Mouse (Mus musculus) hindbrain, embryonic 13.5 days (tissue): ENCODE data around the gene Sh2b3. TPM values are rescaled to one million over a fixed set of nuclear protein-coding genes. Genes with fewer than 3 reads are reported as not detected.

ENCODE experiments used
- ATAC-seq: fragments of 200-750 bp; cut with Nextera tagmentation; 2 replicates; pipeline ENCODE4 v1.8.0; 2017; ENCODE audit warnings: moderate TSS enrichment; ENCODE audit not compliant: low FRiP score
- H3K27ac ChIP-seq: fragments of 300-500 bp; sonication (generic); 2 replicates; pipeline ENCODE4 v1.5.1; 2015; ENCODE audit warnings: inconsistent platforms, mild to moderate bottlenecking, moderate library complexity
- H3K27me3 ChIP-seq: fragments of 300-500 bp; sonication (generic); 2 replicates; pipeline ENCODE4 v1.6.1; 2015; ENCODE audit warnings: mild to moderate bottlenecking, inconsistent platforms
- H3K36me3 ChIP-seq: fragments of 300-500 bp; sonication (generic); 2 replicates; pipeline ENCODE4 v1.6.1; 2015; ENCODE audit warnings: mild to moderate bottlenecking, inconsistent platforms
- H3K4me1 ChIP-seq: fragments of 300-500 bp; sonication (generic); replicated peaks from 2 replicates; pipeline ENCODE4 v1.6.1; 2015; ENCODE audit warnings: inconsistent platforms
- H3K4me2 ChIP-seq: fragments of 300-500 bp; sonication (generic); 2 replicates; pipeline ENCODE4 v1.6.1; 2015; ENCODE audit warnings: inconsistent platforms, mild to moderate bottlenecking, moderate library complexity
- H3K4me3 ChIP-seq: fragments of 300-500 bp; sonication (generic); 2 replicates; pipeline ENCODE4 v1.5.1; 2015; ENCODE audit warnings: mild to moderate bottlenecking, inconsistent platforms
- H3K9ac ChIP-seq: fragments of 300-500 bp; sonication (generic); 2 replicates; pipeline ENCODE4 v1.6.1; 2015; ENCODE audit warnings: mild to moderate bottlenecking, inconsistent platforms
- H3K9me3 ChIP-seq: fragments of 300-500 bp; sonication (generic); 2 replicates; pipeline ENCODE4 v1.6.1; 2016; ENCODE audit warnings: inconsistent platforms
- WGBS: fragments of 180-500 bp; shearing (Covaris S2); methylation state at CpG from one replicate; pipeline ENCODE4 v1.1.7; 2015; 5-methylcytosine and 5-hydroxymethylcytosine counted together
- polyA plus RNA-seq: library from polyadenylated mRNA; unstranded; fragments of >200 nt; fragmentation: Nextera tagmentation; extraction: Ambion mirVana; gene quantifications from 2 replicates; pipeline ENCODE4 v1.2.1, GENCODE M21; 2015

The Sh2b3 gene
- polyA plus RNA-seq, 1 experiment from 2014 or later: 6.4 TPM

DNA sequence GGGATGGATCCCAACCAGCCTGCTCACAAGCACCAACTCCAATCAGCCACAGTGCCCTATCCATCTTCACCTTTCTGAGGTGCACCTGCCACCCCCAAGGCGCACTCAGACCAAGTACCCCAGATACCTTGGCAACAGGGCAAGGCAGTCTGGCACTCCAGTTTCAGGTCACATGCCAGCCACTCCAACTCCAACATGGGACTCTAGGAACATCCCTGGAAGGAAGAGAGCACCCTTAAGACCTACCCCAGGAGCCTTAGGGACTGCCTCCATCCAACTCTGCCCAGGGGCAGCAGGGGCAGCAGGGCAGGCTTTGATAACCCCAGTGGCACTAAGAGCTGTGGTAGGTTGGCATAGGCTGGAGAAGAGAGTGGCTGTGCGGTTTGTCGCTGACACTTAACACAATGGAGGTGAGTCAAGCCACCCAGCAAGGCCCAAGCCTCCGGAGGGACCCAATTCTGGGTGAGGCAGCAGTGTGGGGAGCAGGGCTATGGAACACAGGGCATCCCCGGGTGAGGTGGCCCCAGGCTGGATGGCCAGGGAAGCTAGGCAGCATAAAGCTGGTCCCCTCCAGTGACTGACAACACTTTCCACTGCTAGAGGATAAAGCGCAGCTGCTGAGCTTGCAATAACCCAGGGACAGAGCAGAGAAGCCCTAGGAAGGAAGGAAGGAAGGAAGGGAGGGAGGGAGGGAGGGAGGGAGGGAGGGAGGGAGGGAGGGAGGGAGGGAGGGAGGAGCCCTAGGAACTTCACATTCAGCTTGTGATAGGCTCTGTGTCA is 4.9 kb downstream of the Sh2b3 start:
- no peak overlapping the region for H3K9ac ChIP-seq
- peaks cover 61% of the 10 kb centered on the region for H3K27me3 ChIP-seq
- no peaks in the 10 kb centered on the region for H3K36me3 ChIP-seq
- H3K27ac ChIP-seq: no peak overlapping the region
- peaks cover 71% of the 10 kb centered on the region for H3K4me1 ChIP-seq
- H3K9me3 ChIP-seq: no peaks in the 10 kb centered on the region
- 85% methylated on average over 6 of the region's 6 CpGs for WGBS
- H3K4me3 ChIP-seq: no peak overlapping the region
- ATAC-seq: no peak
- no peak overlapping the region for H3K4me2 ChIP-seq

DNA sequence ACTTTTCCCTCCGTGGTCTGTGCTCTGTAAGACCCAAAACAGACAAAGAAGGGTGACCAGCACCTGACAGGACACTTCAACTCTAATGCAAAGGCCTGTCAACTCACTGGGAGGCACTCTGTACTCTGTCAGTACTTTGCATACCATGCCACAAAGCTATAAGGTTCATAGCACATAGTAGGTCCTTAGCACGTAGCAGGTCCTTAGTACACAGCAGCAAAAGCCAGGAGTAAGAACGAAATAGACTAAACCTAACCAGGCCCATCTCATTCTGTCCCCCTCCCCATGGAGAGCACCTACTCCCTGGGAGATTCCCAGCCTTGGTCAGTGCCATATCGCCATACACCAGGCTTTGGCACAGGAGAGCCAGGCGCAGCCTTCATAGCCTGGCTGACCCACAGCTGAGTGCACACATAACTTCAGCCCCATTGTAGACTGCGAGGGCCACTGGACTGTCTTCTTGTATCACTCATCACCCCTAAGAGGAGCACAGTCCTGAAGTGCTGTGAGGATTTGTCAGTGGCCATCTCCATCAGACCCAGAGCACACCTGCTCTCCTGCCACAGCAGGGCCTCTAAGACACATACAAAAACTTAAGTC is 6.3 kb downstream of the Sh2b3 start:
- Histone ChIP-seq H3K4me1 (peaks cover 64% of the 10 kb centered on the region), H3K4me2 (no peak overlapping the region), H3K4me3 (no peak overlapping the region), H3K9me3 (no peaks in the 10 kb centered on the region), H3K9ac (no peak overlapping the region), H3K27me3 (peaks cover 58% of the 10 kb centered on the region), H3K36me3 (no peaks in the 10 kb centered on the region), H3K27ac (no peak overlapping the region)
- WGBS: 87% methylated on average over 6 of the region's 6 CpGs
- no peak for ATAC-seq

DNA sequence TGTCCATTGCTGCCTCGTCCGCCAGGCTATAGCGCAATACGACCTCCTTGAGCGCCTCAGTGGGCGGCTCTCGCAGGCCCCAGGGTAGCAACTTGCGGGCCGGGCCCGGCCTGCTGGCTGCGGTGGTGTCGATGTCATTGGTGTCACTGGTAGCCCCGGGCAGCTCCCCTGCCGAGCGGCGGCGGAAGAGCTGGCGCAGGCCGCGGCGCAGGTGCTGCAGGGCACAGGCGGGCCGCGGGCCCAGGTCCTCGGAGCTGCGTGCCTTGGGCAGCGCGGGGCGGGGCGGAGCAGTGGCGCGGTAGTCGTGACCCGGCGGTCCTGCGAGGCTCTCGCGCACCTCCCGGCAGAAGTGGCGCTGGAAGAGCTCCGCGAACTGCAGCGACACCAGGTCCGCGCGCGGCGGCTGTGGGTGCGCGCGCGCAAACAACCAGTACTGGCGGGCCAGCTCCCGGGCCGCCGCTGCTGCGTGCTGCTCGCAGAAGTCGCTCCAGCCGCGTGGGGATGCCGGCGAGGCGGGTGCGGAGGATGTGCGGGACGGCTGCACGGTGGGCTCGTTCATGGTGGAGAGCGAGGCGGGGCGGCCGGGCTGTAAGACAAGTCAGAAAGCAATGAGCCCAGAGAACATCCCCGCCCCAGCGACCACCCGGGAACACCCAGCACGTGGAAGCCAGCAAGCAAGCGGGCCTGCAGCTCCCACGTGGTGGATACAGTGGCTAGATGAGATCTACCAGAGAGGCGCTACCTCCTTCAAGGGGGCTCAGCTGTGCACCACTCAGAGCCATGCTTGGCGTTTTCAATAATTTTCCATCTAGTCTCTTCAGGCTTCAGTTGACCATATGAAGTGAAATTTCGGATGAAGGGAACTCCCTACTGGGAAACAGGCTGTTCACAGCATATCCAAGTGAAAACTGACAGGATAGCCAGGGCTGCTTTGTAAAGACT is 8.7 kb downstream of the Sh2b3 start:
- Histone ChIP-seq H3K4me2 (peak overlapping the region; percentile 94), H3K27ac (peak overlapping the region; percentile 52), H3K27me3 (peaks cover 39% of the 10 kb centered on the region), H3K9ac (peak overlapping the region; percentile 75), H3K4me3 (peak overlapping the region; percentile 45), H3K36me3 (peaks cover 11% of the 10 kb centered on the region; the same call in 1 of the 2 replicates), H3K9me3 (no peaks in the 10 kb centered on the region), H3K4me1 (peaks cover 40% of the 10 kb centered on the region)
- ATAC-seq: peak; percentile 51; the same call in 1 of the 2 replicates
- WGBS: 5% methylated on average over 81 of the region's 82 CpGs

DNA sequence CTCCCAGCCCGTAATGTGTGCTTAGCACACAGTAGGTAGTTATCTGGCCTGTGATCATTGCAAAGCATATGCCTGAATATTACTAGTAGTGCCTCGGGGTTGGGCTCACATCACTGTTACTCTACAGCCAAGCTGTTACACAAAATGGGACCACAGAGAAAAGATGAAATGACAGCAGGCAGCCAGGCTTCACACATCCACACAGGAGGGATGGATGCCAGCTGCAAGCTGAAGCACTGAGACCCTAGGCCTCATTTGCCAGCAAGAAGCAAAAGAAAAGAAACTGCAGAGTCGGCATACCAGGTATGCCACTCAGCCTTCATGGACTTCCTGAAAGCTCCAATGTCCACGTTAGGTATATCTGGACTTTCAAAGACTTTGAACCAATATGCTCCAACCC is 9.6 kb downstream of the Sh2b3 start:
- H3K9ac ChIP-seq: no peak overlapping the region
- no peak for ATAC-seq
- 78% methylated on average over 4 of the region's 4 CpGs for WGBS
- H3K36me3 ChIP-seq: peaks cover 17% of the 10 kb centered on the region
- peak overlapping the region; percentile 94 for H3K4me2 ChIP-seq
- H3K4me1 ChIP-seq: peaks cover 37% of the 10 kb centered on the region
- H3K27me3 ChIP-seq: peaks cover 36% of the 10 kb centered on the region
- peak overlapping the region; percentile 42; the same call in 1 of the 2 replicates for H3K27ac ChIP-seq
- H3K9me3 ChIP-seq: no peaks in the 10 kb centered on the region
- H3K4me3 ChIP-seq: peak overlapping the region; percentile 45; the same call in 1 of the 2 replicates

DNA sequence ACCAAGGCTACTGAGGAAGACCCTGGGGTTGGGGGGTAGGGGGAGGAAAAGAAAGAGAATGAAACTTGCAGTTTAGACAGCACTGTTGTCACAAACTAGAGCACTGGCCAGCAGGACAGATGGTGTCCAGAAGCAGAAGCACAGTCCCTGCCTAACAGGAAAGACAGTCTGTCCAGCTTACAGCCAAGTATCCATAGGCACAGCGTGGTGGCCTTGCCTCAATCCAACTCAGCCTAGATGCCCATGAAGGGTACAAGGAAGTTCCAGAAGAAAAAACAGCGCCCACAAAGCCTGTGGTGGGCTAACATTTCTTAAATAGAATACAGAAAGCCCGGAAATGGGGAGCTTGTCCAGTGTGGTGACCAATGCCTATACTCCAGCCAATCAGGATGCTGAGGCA is 11.8 kb downstream of the Sh2b3 start:
- H3K27me3 ChIP-seq: peaks cover 27% of the 10 kb centered on the region
- ATAC-seq: no peak
- no peak overlapping the region for H3K27ac ChIP-seq
- peaks cover 19% of the 10 kb centered on the region for H3K36me3 ChIP-seq
- no peak overlapping the region for H3K9ac ChIP-seq
- H3K4me1 ChIP-seq: peaks cover 32% of the 10 kb centered on the region
- no peaks in the 10 kb centered on the region for H3K9me3 ChIP-seq
- H3K4me3 ChIP-seq: no peak overlapping the region
- H3K4me2 ChIP-seq: no peak overlapping the region
- 96% methylated on average over 3 of the region's 3 CpGs for WGBS

DNA sequence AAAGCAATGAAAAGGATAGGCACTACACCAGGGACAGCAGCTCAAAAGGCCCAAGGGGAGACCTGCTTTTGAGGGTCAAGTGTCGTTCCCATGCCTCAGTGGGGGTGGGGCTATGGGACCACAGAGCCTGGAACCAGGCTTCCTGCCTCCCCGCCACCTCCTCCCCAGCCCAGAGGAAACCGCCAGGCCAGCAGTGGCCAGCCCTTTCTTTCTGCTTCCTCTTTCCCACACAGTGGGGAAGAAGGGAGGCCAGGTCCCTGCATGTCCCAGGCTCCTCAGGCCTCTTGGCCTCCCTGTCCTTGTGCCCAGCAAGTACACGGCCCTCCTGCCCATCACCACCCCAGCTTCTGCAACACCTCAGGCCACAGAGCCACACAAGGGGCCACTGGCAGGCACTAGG is 13.3 kb downstream of the Sh2b3 start:
- WGBS: 60% methylated on average over 4 of the region's 4 CpGs
- no peak overlapping the region for H3K4me2 ChIP-seq
- peaks cover 31% of the 10 kb centered on the region for H3K36me3 ChIP-seq
- H3K27ac ChIP-seq: peak overlapping the region; percentile 45; the same call in 1 of the 2 replicates
- H3K4me1 ChIP-seq: peaks cover 24% of the 10 kb centered on the region
- H3K4me3 ChIP-seq: no peak overlapping the region
- no peaks in the 10 kb centered on the region for H3K9me3 ChIP-seq
- 0 out of 2 replicates have a peak overlapping the region, but pooled peaks have one; percentile 3 for H3K9ac ChIP-seq
- ATAC-seq: no peak
- peaks cover 15% of the 10 kb centered on the region for H3K27me3 ChIP-seq

DNA sequence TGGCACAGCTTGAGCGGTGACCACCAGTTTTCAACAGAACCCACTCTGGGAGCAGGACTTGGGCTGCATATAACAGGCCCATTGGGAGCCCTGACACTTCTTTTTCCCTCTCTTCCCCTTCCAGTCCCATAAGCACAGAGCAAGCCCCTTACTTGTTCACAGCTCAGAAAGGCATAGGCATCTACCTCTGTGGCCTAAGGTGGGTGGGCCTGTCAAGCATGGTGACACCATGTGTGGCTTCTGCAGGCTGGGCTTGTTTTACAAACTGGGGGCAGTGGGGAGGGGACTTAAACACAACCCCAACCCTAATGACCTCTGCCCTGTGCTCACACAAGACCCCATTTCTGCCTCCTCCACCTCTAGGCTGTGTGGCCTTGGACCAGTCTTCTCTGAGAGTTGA is 13.8 kb downstream of the Sh2b3 start:
- Histone ChIP-seq H3K9ac (no peak overlapping the region), H3K4me3 (no peak overlapping the region), H3K36me3 (peaks cover 36% of the 10 kb centered on the region), H3K9me3 (no peaks in the 10 kb centered on the region), H3K27me3 (peaks cover 15% of the 10 kb centered on the region), H3K27ac (no peak overlapping the region), H3K4me2 (no peak overlapping the region), H3K4me1 (peaks cover 20% of the 10 kb centered on the region)
- ATAC-seq: no peak
- WGBS: 100% methylated on average over 1 of the region's 1 CpGs

DNA sequence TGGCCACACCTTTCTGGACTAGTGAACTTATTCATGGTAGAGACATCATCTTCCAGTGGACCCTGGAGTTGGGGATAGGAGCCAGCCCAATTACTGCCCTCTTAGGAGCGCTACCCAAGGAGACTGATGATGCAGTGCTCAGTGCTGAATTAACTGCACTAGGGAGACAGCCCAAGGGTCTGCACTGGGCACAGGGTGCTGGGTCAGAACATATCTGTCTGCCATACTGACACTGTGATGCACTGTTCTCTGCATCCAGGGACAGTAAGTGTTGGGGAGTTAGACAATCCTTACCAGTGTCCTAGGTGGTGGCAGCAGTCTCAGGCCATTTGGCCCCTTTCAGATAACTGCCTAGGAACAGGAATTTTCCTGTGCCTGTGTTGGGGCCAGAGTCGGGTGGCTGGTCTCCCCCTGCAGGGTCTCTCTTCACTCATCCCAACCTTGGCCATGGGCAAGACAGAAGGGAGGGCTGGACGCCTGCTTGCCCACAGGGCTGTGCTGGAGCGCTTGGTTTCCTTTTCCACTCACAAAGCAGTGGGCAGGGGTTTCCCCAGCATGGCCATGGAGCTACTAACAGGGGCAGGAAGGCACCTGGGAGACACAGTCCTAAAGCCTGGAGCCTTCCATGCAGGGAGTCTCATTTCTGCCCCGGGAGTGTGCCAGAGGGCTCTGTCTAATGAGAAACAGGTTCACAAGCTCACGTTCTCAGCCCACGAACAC is 14.5 kb downstream of the Sh2b3 start:
- peak overlapping the region; percentile 19; the same call in 1 of the 2 replicates for H3K27ac ChIP-seq
- 80% methylated on average over 7 of the region's 7 CpGs for WGBS

DNA sequence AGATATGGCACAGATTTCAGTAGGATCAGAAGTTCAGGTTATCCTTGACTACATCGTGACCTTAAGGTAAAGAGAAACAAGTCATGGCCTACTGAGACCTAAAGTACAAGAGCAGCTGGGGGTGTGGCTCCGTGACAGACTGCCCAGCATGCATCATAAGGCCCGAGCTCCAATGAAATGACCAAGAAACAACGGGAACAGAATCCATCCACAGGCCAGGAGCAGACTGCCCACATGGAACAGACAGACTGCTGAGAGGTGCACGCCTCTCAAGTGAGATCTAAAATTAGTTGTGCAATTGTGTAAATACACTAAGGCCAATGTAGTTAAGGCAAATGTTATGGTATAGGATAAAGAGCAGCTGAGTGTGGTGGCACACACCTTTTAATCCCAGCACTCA is 15.9 kb downstream of the Sh2b3 start:
- peaks cover 57% of the 10 kb centered on the region for H3K36me3 ChIP-seq
- WGBS: 80% methylated on average over 5 of the region's 5 CpGs

More for the DNA sequence above, 14.5 kb downstream of the Sh2b3 start:
- H3K9ac ChIP-seq: no peak overlapping the region
- H3K27me3 ChIP-seq: peaks cover 7% of the 10 kb centered on the region
- no peak overlapping the region for H3K4me3 ChIP-seq
- H3K4me2 ChIP-seq: no peak overlapping the region
- no peaks in the 10 kb centered on the region for H3K9me3 ChIP-seq
- ATAC-seq: no peak
- H3K4me1 ChIP-seq: peaks cover 13% of the 10 kb centered on the region
- peaks cover 43% of the 10 kb centered on the region for H3K36me3 ChIP-seq

DNA sequence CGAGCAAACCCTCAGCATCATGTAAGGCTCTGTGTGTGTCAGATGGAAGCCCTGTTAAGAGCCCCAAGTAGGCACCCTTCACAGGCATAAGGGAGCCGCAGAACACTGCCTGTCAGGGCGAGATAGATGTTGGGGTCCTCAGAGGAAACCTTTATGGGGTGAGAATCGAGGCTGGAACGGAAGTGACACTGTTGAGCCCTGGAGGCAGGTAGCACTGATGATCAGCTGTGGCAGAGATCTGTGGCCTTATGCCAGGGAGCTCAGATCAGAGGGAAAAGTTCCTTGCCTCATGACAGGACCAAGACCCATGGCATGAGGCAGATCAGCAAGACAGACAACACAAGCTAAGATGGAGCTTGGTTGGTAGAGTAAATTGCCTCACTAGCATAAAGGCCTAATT is 16.3 kb downstream of the Sh2b3 start:
- no peak overlapping the region for H3K4me2 ChIP-seq
- no peak overlapping the region for H3K9ac ChIP-seq
- no peak for ATAC-seq
- 0 out of 2 replicates have a peak, but pooled peaks cover 5% of the 10 kb centered on the region for H3K4me1 ChIP-seq
- 86% methylated on average over 5 of the region's 5 CpGs for WGBS
- no peaks in the 10 kb centered on the region for H3K27me3 ChIP-seq
- H3K36me3 ChIP-seq: peaks cover 61% of the 10 kb centered on the region
- no peak overlapping the region for H3K4me3 ChIP-seq
- no peaks in the 10 kb centered on the region for H3K9me3 ChIP-seq
- H3K27ac ChIP-seq: no peak overlapping the region

More for the DNA sequence above, 15.9 kb downstream of the Sh2b3 start:
- Histone ChIP-seq H3K9me3 (no peaks in the 10 kb centered on the region), H3K4me2 (no peak overlapping the region), H3K27ac (no peak overlapping the region), H3K27me3 (no peaks in the 10 kb centered on the region), H3K4me3 (no peak overlapping the region), H3K9ac (no peak overlapping the region), H3K4me1 (0 out of 2 replicates have a peak, but pooled peaks cover 5% of the 10 kb centered on the region)
- ATAC-seq: no peak

DNA sequence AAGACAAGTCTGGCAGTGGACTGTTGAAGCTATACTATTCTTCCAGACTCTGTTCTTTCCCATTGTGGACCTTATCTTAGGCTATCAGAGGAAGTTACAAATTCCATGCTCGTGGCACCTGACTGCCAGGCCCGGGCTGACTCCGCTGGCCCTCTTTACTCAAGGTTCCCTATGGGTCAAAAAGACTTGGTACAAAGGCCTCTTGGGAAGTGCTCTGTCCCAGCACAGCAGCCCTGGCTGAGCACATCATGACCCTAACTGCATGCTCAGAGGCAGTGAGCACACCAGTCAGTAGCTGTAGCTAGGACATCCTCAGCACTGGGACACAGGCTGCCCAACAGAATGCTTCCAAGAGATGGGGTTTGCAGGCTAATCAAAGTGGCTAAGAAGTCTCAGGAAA is 16.8 kb downstream of the Sh2b3 start:
- no peaks in the 10 kb centered on the region for H3K9me3 ChIP-seq
- peaks cover 66% of the 10 kb centered on the region for H3K36me3 ChIP-seq
- H3K4me2 ChIP-seq: no peak overlapping the region
- no peak overlapping the region for H3K27ac ChIP-seq
- no peak overlapping the region for H3K4me3 ChIP-seq
- 0 out of 2 replicates have a peak, but pooled peaks cover 5% of the 10 kb centered on the region for H3K4me1 ChIP-seq
- H3K9ac ChIP-seq: no peak overlapping the region
- WGBS: 96% methylated on average over 3 of the region's 3 CpGs
- no peaks in the 10 kb centered on the region for H3K27me3 ChIP-seq
- ATAC-seq: no peak
